Mouse (Mus musculus) forebrain, embryonic 13.5 days (tissue): Measurements from ENCODE around the gene Aldh3a2. TPM values are rescaled to one million over a fixed set of nuclear protein-coding genes. Genes with fewer than 3 reads are reported as not detected.
"Not testable (repeated sequence)": the region's sequence is repeated elsewhere in the genome, so short reads cannot be mapped to it uniquely, and the experiment has no call there.

ENCODE experiments used
- ATAC-seq: fragments of 200-750 bp; cut with Nextera tagmentation; 2 replicates; pipeline ENCODE4 v1.8.0; 2017
- H3K27ac ChIP-seq: fragments of 300-500 bp; sonication (generic); 2 replicates; pipeline ENCODE4 v1.5.1; 2015; ENCODE audit warnings: inconsistent platforms, mild to moderate bottlenecking, moderate library complexity
- H3K27me3 ChIP-seq: fragments of 300-500 bp; sonication (generic); 2 replicates; pipeline ENCODE4 v1.6.1; 2015; ENCODE audit warnings: mild to moderate bottlenecking, inconsistent platforms
- H3K36me3 ChIP-seq: fragments of 300-500 bp; sonication (generic); 2 replicates; pipeline ENCODE4 v1.6.1; 2015; ENCODE audit warnings: mild to moderate bottlenecking, inconsistent platforms; ENCODE audit not compliant: poor library complexity, severe bottlenecking
- H3K4me1 ChIP-seq: fragments of 300-500 bp; sonication (generic); 2 replicates; pipeline ENCODE4 v1.6.1; 2015; ENCODE audit warnings: inconsistent platforms
- H3K4me2 ChIP-seq: fragments of 300-500 bp; sonication (generic); 2 replicates; pipeline ENCODE4 v1.6.1; 2015; ENCODE audit warnings: inconsistent platforms, mild to moderate bottlenecking, moderate library complexity
- H3K4me3 ChIP-seq: fragments of 300-500 bp; sonication (generic); 2 replicates; pipeline ENCODE4 v1.5.1; 2015; ENCODE audit warnings: mild to moderate bottlenecking, inconsistent platforms
- H3K9ac ChIP-seq: fragments of 300-500 bp; sonication (generic); 2 replicates; pipeline ENCODE4 v1.6.1; 2015; ENCODE audit warnings: mild to moderate bottlenecking, inconsistent platforms
- H3K9me3 ChIP-seq: fragments of 300-500 bp; sonication (generic); replicated peaks from 2 replicates; pipeline ENCODE4 v1.6.1; 2016; ENCODE audit warnings: inconsistent platforms
- WGBS: fragments of 180-500 bp; shearing (Covaris S2); methylation state at CpG from one replicate; pipeline ENCODE4 v1.1.7; 2015; 5-methylcytosine and 5-hydroxymethylcytosine counted together
- polyA plus RNA-seq: library from polyadenylated mRNA; unstranded; fragments of >200 nt; fragmentation: Nextera tagmentation; extraction: Ambion mirVana; gene quantifications from 2 replicates; pipeline ENCODE4 v1.2.1, GENCODE M21; 2015

Gene Aldh3a2
- polyA plus RNA-seq, 1 experiment from 2014 or later: 21.0 TPM

- no peaks in the 10 kb centered on the region for H3K4me1 ChIP-seq
- no peak overlapping the region for H3K27ac ChIP-seq
- H3K27me3 ChIP-seq: no peaks in the 10 kb centered on the region
- no peak for ATAC-seq
- H3K4me3 ChIP-seq: no peak overlapping the region
- H3K4me2 ChIP-seq: no peak overlapping the region
- no peaks in the 10 kb centered on the region for H3K9me3 ChIP-seq
- H3K9ac ChIP-seq: no peak overlapping the region
- H3K36me3 ChIP-seq: no peaks in the 10 kb centered on the region
Observed at GRCm38 (mm10) chr11:61181624-61182023, 85.6 kb downstream of the Aldh3a2 start.

- Histone ChIP-seq H3K27me3 (no peaks in the 10 kb centered on the region), H3K4me1 (peaks cover 5% of the 10 kb centered on the region; the same call in 1 of the 2 replicates), H3K27ac (peak overlapping the region; percentile 54; the same call in 1 of the 2 replicates), H3K36me3 (no peaks in the 10 kb centered on the region), H3K4me3 (no peak overlapping the region), H3K4me2 (no peak overlapping the region), H3K9ac (no peak overlapping the region), H3K9me3 (no peaks in the 10 kb centered on the region)
- peak; percentile 11; the same call in 1 of the 2 replicates for ATAC-seq
- 82% methylated on average over 3 of the region's 3 CpGs for WGBS
Observed at GRCm38 (mm10) chr11:61180361-61180760, 86.9 kb downstream of the Aldh3a2 start.

- Histone ChIP-seq H3K4me1 (peaks cover 29% of the 10 kb centered on the region), H3K9ac (no peak overlapping the region), H3K36me3 (peaks cover 6% of the 10 kb centered on the region), H3K27ac (peak overlapping the region; percentile 63; the same call in 1 of the 2 replicates), H3K4me3 (no peak overlapping the region), H3K27me3 (no peaks in the 10 kb centered on the region), H3K9me3 (no peaks in the 10 kb centered on the region), H3K4me2 (no peak overlapping the region)
- WGBS: 88% methylated on average over 1 of the region's 1 CpGs
- no peak for ATAC-seq
Observed at GRCm38 (mm10) chr11:61176321-61176720, 90.9 kb downstream of the Aldh3a2 start.

GRCm38 (mm10) chr11:61175778-61176177 lies 91.5 kb downstream of the Aldh3a2 start:
- ATAC-seq: no peak
- Histone ChIP-seq H3K27me3 (no peaks in the 10 kb centered on the region), H3K9ac (no peak overlapping the region), H3K9me3 (no peaks in the 10 kb centered on the region), H3K27ac (peak overlapping the region; percentile 63), H3K4me1 (peaks cover 35% of the 10 kb centered on the region), H3K4me2 (peak overlapping the region; percentile 27; the same call in 1 of the 2 replicates), H3K4me3 (peak overlapping the region; percentile 90; the same call in 1 of the 2 replicates), H3K36me3 (peaks cover 6% of the 10 kb centered on the region)
- WGBS: 77% methylated on average over 5 of the region's 5 CpGs

- H3K4me1 ChIP-seq: peaks cover 42% of the 10 kb centered on the region
- WGBS: under 1% methylated on average over 65 of the region's 69 CpGs
Observed at GRCm38 (mm10) chr11:61174821-61175658, 92.2 kb downstream of the Aldh3a2 start, which contains the start of gene Usp22. Gene Usp22 (minus strand): TSS chr11:61175055.

GRCm38 (mm10) chr11:61174291-61174820 lies 92.9 kb downstream of the Aldh3a2 start:
- Histone ChIP-seq H3K4me1 (peaks cover 48% of the 10 kb centered on the region), H3K9ac (peak overlapping the region; percentile 97), H3K27ac (peak overlapping the region; percentile 98), H3K4me3 (peak overlapping the region; percentile 90), H3K27me3 (no peaks in the 10 kb centered on the region), H3K4me2 (peak overlapping the region; percentile 76), H3K9me3 (no peaks in the 10 kb centered on the region), H3K36me3 (peaks cover 6% of the 10 kb centered on the region)
- peak; percentile 25 for ATAC-seq
- WGBS: under 1% methylated on average over 28 of the region's 28 CpGs

More at GRCm38 (mm10) chr11:61174821-61175658, 92.2 kb downstream of the Aldh3a2 start, which contains the start of gene Usp22:
- Histone ChIP-seq H3K4me3 (peak within 1 kb of the TSS; percentile 90), H3K9ac (peak within 1 kb of the TSS; percentile 97), H3K36me3 (peaks cover 6% of the 10 kb centered on the region), H3K27me3 (no peaks in the 10 kb centered on the region), H3K9me3 (no peaks in the 10 kb centered on the region), H3K27ac (peak within 1 kb of the TSS; percentile 98), H3K4me2 (peak within 1 kb of the TSS; percentile 76)
- peak; percentile 97 for ATAC-seq

- peaks cover 57% of the 10 kb centered on the region for H3K4me1 ChIP-seq
- H3K4me3 ChIP-seq: peak overlapping the region; percentile 90
- not testable (repeated sequence) for H3K27me3 ChIP-seq, H3K27ac ChIP-seq, H3K36me3 ChIP-seq, H3K9me3 ChIP-seq, ATAC-seq
- 21% methylated on average over 15 of the region's 15 CpGs for WGBS
- H3K4me2 ChIP-seq: peak overlapping the region; percentile 76
- peak overlapping the region; percentile 97 for H3K9ac ChIP-seq
Observed at GRCm38 (mm10) chr11:61173477-61173876, 93.8 kb downstream of the Aldh3a2 start.

Other genes starting within 250 kb of the Aldh3a2 start
- gene Kcnj12, start 244.9 kb downstream of the Aldh3a2 start, polyA plus RNA-seq: 0.28 and 0.39 TPM in 2 replicates
- gene Tnfrsf13b, start 140.7 kb downstream of the Aldh3a2 start, polyA plus RNA-seq: 0.48 and 0.63 TPM in 2 replicates
- gene Usp22, start 92.4 kb downstream of the Aldh3a2 start, polyA plus RNA-seq: 272 and 304 TPM in 2 replicates
- gene Aldh3a1, start 59.9 kb downstream of the Aldh3a2 start, polyA plus RNA-seq: not detected in 2 replicates
- not detected in 2 replicates for gene Slc47a2, start 75.4 kb upstream of the Aldh3a2 start, polyA plus RNA-seq
- 0.06 TPM in 1 of 2 replicates, not detected in the other for gene Slc47a1, start 110.9 kb upstream of the Aldh3a2 start, polyA plus RNA-seq
- gene Rnf112, start 186.7 kb upstream of the Aldh3a2 start, polyA plus RNA-seq: 10.1 and 12.2 TPM in 2 replicates
- gene Mfap4, start 218.0 kb upstream of the Aldh3a2 start, polyA plus RNA-seq: 56.9 and 57.1 TPM in 2 replicates
- 91.2 and 96.8 TPM in 2 replicates for gene Mapk7, start 226.9 kb upstream of the Aldh3a2 start, polyA plus RNA-seq
- gene B9d1, start 237.7 kb upstream of the Aldh3a2 start, polyA plus RNA-seq: 43.4 and 48.2 TPM in 2 replicates